Mouse (Mus musculus): ENCODE data around the gene Car4.

DNA sequence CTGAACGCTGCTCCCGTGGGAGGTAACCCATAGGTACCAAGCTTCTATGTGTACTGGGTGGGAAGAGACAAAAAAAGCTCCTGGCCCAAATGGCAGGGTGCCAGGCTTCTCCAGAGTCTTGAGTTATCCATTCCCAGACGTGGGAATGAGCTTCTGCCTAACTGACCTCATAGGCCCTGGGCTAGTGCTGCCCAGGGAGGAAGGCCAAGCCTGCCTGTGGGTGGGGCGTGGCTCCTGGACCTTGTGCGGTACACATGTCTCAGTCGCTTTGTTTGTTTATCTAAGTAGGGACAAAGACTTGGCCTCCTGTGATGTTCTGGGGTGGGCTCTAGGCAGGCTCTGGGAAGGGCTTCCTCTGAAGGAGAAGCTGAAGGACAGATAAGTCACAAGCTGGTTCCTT lies 11.2 kb downstream of the Car4 start:
- TF ChIP-seq POLR2A (IDR thresholded peaks at IDR 0.05; ENCODE audit: control insufficient read depth, extremely low read depth, insufficient read depth, low read length, poor library complexity), result no peak
- TF ChIP-seq CTCF (IDR thresholded peaks at IDR 0.05; ENCODE audit: borderline replicate concordance, control insufficient read depth, extremely low read depth, insufficient read depth, low read length, poor library complexity), result no peak

Data from thymus, adult 2 months (tissue).